20 mouse cellular contexts compared by ENCODE assay signal in the genomic region with DNA sequence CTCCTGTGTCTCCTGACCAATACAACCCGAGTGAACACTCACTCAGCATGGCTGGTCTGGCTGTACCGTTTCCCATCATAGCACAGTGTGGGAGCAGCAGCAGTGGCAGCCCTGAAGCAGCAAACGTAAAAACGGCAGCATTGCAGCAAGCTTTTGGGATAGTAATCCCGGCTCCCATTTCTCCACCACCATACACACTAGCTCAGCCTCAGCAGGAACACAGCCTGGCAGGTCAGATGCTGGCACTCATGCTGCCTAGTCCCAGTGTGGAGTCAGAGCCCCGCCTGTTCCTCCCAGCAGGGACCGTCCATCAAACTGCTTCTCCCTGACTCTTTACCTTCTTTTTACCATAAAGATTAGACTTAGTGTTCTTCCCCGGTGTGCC. TPM values are rescaled to one million over a fixed set of nuclear protein-coding genes. Genes with fewer than 3 reads are reported as not detected.
DNase-seq lines count a peak whose midpoint lies in the region; ATAC-seq and TF ChIP-seq lines count a peak whose summit lies in the region.
"Had no signal": no experiment of that assay in that cellular context is flagged by ENCODE, and none has a peak within 500 bp of the region (broad histone marks: within the 10 kb centered on the region; RNA-seq: fewer than 3 reads in every experiment).

No protein-coding gene starts in this region.

- H3K27ac ChIP-seq in cerebellum, adult 2 months (ENCODE audit: insufficient read depth, low read length): peak overlapping the region; percentile 88
- no peak overlapping the region for H3K27ac ChIP-seq in ES-E14 (ENCODE audit: insufficient read depth, low read depth, low read length, poor library complexity, severe bottlenecking)
- 0 out of 2 replicates have a peak overlapping the region, but pooled peaks have one; percentile 20 for H3K27ac ChIP-seq in midbrain, embryonic 12.5 days (replicated peaks)

- in situ Hi-C loops in ES-E14 (cut with MboI; ENCODE audit: low sequenced_read_pairs in 2 of 2, unreplicated experiment in 2 of 2): no loop called here

- peak overlapping the region; percentile 21; the same call in 1 of the 2 replicates for H3K9ac ChIP-seq in ES-E14 (ENCODE audit: insufficient read depth, low read depth, low read length, poor library complexity, severe bottlenecking)
- no peak overlapping the region for H3K9ac ChIP-seq in midbrain, embryonic 12.5 days (replicated peaks)
- H3K9ac ChIP-seq: forebrain, postnatal 0 days; heart, embryonic 12.5 days had no signal

- H3K4me1 ChIP-seq in cerebellum, adult 2 months (ENCODE audit: control insufficient read depth, insufficient read depth, low read length): peaks cover 32% of the 10 kb centered on the region
- H3K4me1 ChIP-seq in ES-E14 (ENCODE audit: control insufficient read depth in 2 of 2, insufficient read depth in 2 of 2, low read length in 2 of 2, poor library complexity in 1 of 2): no peaks in the 10 kb centered on the region
- H3K4me1 ChIP-seq in midbrain, embryonic 12.5 days: no peaks in the 10 kb centered on the region
- H3K4me1 ChIP-seq: heart, embryonic 12.5 days had no signal

- peak; percentile 53 to 56 for DNase-seq in cerebellum, adult 2 months
- no peak for DNase-seq in cerebellum, adult 11-12 months
- DNase-seq in ES-E14 (ENCODE audit: low read depth, low spot score): no peak
- DNase-seq in fat pad, adult 2 months (ENCODE audit: extremely low read depth, low read depth, low spot score): peak; percentile 30
- DNase-seq in embryo, embryonic 10 days (ENCODE audit: low spot score): no peak
- no peak for DNase-seq in adrenal gland, postnatal 14 days
- DNase-seq in testis, postnatal 10 days (ENCODE audit: low spot score): no peak
- DNase-seq: embryo, embryonic 11 days; forebrain, postnatal 0 days; gastrocnemius, postnatal 25 days; heart, postnatal 36 days; kidney, postnatal 14 days; layer of hippocampus, adult 9-11 months; liver; lung, adult 18-20 months; lung, postnatal 4 days had no signal

- H3K4me2 ChIP-seq in midbrain, embryonic 12.5 days (replicated peaks): no peak overlapping the region
- H3K4me2 ChIP-seq: heart, embryonic 12.5 days had no signal

- no peaks in the 10 kb centered on the region for H3K27me3 ChIP-seq in cerebellum, adult 2 months (ENCODE audit: control insufficient read depth, insufficient read depth, low read length)
- H3K27me3 ChIP-seq in midbrain, embryonic 12.5 days: no peaks in the 10 kb centered on the region
- H3K27me3 ChIP-seq: heart, embryonic 12.5 days had no signal

- H3K36me3 ChIP-seq in ES-E14 (ENCODE audit: control insufficient read depth, insufficient read depth, low read length, poor library complexity, severe bottlenecking): peaks cover 33% of the 10 kb centered on the region
- H3K36me3 ChIP-seq in midbrain, embryonic 12.5 days: peaks cover 82% of the 10 kb centered on the region

- H3K4me3 ChIP-seq in cerebellum, adult 2 months (replicated peaks; ENCODE audit: insufficient read depth, low read depth, low read length): no peak overlapping the region
- H3K4me3 ChIP-seq in ES-E14 (ENCODE audit: insufficient read depth in 1 of 2, low read depth in 1 of 2, low read length in 2 of 2, poor library complexity in 1 of 2, severe bottlenecking in 1 of 2): no peak overlapping the region
- H3K4me3 ChIP-seq in midbrain, embryonic 12.5 days: no peak overlapping the region
- H3K4me3 ChIP-seq: heart, embryonic 12.5 days had no signal

- ATAC-seq in midbrain, embryonic 12.5 days (ENCODE audit: low FRiP score, low read depth): no peak
- ATAC-seq: forebrain, postnatal 0 days; intestine, postnatal 0 days had no signal

- TF ChIP-seq POLR2A in cerebellum, adult 2 months (IDR thresholded peaks at IDR 0.05; ENCODE audit: borderline replicate concordance, insufficient read depth, low read length): no peak

- TF ChIP-seq CTCF in cerebellum, adult 2 months (IDR thresholded peaks at IDR 0.05; ENCODE audit: borderline replicate concordance, insufficient read depth, low read depth, low read length): no peak

- no peaks in the 10 kb centered on the region for H3K9me3 ChIP-seq in ES-E14 (ENCODE audit: control insufficient read depth, insufficient read depth, low read depth, low read length)
- no peaks in the 10 kb centered on the region for H3K9me3 ChIP-seq in midbrain, embryonic 12.5 days
- H3K9me3 ChIP-seq: heart, embryonic 12.5 days had no signal

- 6% methylated on average over 8 of the region's 8 CpGs for WGBS in cerebellum, adult 2 months
- 69% methylated on average over 8 of the region's 8 CpGs for WGBS in midbrain, embryonic 12.5 days

TF ChIP-seq in ES-E14, 5 proteins besides CTCF, POLR2A, EP300 and RAD21:
- no peak for TF ChIP-seq ZC3H11A (IDR thresholded peaks at IDR 0.05; ENCODE audit: borderline replicate concordance, low read depth, low read length)
- TF ChIP-seq HCFC1 (IDR thresholded peaks at IDR 0.05; ENCODE audit: borderline replicate concordance, insufficient read depth, low read length): no peak
- no peak for TF ChIP-seq ZNF384 (IDR thresholded peaks at IDR 0.05; ENCODE audit: low read depth, low read length)
- TF ChIP-seq MAFK (IDR thresholded peaks at IDR 0.05; ENCODE audit: insufficient read depth, low read depth, low read length): no peak
TF ChIP-seq in ES-E14: peak in this region for 0.

RNA-seq across cellular contexts. Expression of a gene that starts 10.4 kb away (rescaled TPM):
- 8.3 TPM in 2 replicates for polyA plus RNA-seq in cerebellum, adult 2 months (2012; rRNA removed)
- total RNA-seq in ES-E14 (2012; rRNA removed): 1.1 and 2.4 TPM in 2 replicates
- 0.89 and 1.6 TPM in 2 replicates for polyA plus RNA-seq in midbrain, embryonic 12.5 days (2016; fragmentation: Nextera tagmentation; extraction: Ambion mirVana)
- total RNA-seq in adrenal gland, postnatal 14 days (2021): 1.7 and 2.7 TPM in 2 replicates

RNA-seq across cellular contexts. Expression of a gene that starts 23.6 kb away (rescaled TPM):
- 10.4 and 11.5 TPM in 2 replicates for polyA plus RNA-seq in cerebellum, adult 2 months (2012; rRNA removed)
- 5.8 and 22.6 TPM in 2 replicates for total RNA-seq in ES-E14 (2012; rRNA removed)
- 7.0 and 7.6 TPM in 2 replicates for polyA plus RNA-seq in midbrain, embryonic 12.5 days (2016; fragmentation: Nextera tagmentation; extraction: Ambion mirVana)
- total RNA-seq in adrenal gland, postnatal 14 days (2021): 53.5 and 55.7 TPM in 2 replicates
- total RNA-seq: monocyte, adult 5-6 weeks had no signal

RNA-seq across cellular contexts. Expression of a gene that starts 31.1 kb away (rescaled TPM):
- 68.2 and 69.8 TPM in 2 replicates for polyA plus RNA-seq in cerebellum, adult 2 months (2012; rRNA removed)
- total RNA-seq in ES-E14 (2012; rRNA removed): 169 and 266 TPM in 2 replicates
- polyA plus RNA-seq in midbrain, embryonic 12.5 days (2016; fragmentation: Nextera tagmentation; extraction: Ambion mirVana): 75.1 and 77.8 TPM in 2 replicates
- 50.9 and 57.3 TPM in 2 replicates for total RNA-seq in adrenal gland, postnatal 14 days (2021)

RNA-seq across cellular contexts. Expression of a gene that starts 43.2 kb away (rescaled TPM):
- 30.3 and 33.8 TPM in 2 replicates for polyA plus RNA-seq in cerebellum, adult 2 months (2012; rRNA removed)
- total RNA-seq in ES-E14 (2012; rRNA removed): 0.76 and 1.6 TPM in 2 replicates
- 55.9 and 58.2 TPM in 2 replicates for polyA plus RNA-seq in midbrain, embryonic 12.5 days (2016; fragmentation: Nextera tagmentation; extraction: Ambion mirVana)
- total RNA-seq in adrenal gland, postnatal 14 days (2021): 7.4 and 8.0 TPM in 2 replicates
- total RNA-seq: monocyte, adult 5-6 weeks had no signal

Comparison
In these comparisons a context has a peak if more than half of its experiments do, and no peak if none do; other contexts are left out.
1. DNase-seq: peak in cerebellum, adult 2 months (2 of 2) and fat pad, adult 2 months (single experiment); none in cerebellum, adult 11-12 months (single experiment), ES-E14 (single experiment), embryo, embryonic 10 days (single experiment), adrenal gland, postnatal 14 days (single experiment) and testis, postnatal 10 days (single experiment).